Mouse (Mus musculus) embryonic fibroblast, embryonic 13.5 days (primary cell): Measurements from ENCODE around the gene Vezf1.

Experiments
- CTCF ChIP-seq: IDR thresholded peaks from 2 replicates; pipeline ENCODE4 v1.5.1; 2011; ENCODE audit warnings: mild to moderate bottlenecking, control low read depth, low read length, moderate library complexity, borderline replicate concordance; ENCODE audit not compliant: insufficient read depth
- POLR2A ChIP-seq: IDR thresholded peaks from 2 replicates; pipeline ENCODE4 v1.6.1; 2011; ENCODE audit warnings: low read depth, mild to moderate bottlenecking, control low read depth, low read length, moderate library complexity

DNA sequence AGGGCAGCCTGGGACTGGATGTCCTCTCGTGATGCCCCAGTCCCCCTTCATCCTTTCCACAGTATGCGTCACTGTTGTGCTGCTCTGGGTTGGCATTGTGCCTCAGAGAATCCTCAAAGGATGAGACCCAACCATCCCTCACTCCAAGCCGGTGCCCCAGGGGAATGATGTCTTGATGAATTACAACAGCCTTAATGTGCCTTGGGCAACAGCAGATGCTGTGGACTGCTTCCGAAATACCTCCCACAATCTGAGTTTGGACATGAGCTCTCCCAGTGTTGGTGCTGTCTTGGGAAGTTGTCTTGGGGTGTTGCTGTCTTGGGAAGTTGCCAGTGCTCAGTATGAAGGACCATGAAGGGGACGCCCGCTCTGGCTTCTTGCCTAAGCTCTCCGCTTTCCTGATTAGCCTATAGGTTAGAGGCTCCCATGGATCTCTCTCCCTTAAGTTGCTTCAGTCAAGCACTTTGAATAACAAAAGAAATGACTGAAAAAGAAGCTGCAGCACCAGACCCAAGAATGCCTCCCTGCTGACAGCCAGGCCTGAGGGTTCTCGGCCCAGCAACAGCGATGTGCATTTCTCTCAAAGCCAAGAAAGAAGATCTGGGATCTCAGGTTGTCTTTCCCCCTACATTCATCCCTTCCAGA, 40.6 kb upstream of the Vezf1 start:
- TF ChIP-seq CTCF (no peak), POLR2A (no peak)
